Mouse (Mus musculus): ENCODE data around the gene Acot6.

DNA sequence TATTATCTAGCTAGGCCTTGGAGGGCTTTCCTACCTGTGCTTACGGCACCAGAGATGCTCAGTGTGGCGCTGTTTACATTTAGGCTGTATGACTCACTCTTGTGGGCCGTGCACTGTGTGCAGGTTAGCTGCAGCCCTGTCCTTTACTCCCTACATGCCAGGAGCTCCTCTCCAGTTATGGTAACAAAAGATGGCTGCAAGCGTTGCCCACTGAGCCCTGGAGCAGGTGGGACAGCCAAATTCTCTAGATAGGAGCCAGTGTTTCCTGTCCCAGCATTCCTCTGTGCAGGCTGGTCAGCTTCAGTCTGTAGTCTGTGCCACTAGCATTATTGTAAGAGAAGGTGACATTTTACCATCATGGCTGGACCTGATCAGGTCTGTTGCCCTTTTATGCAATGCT lies 40.8 kb downstream of the Acot6 start:
- no peak for TF ChIP-seq MEF2A (IDR thresholded peaks at IDR 0.05; ENCODE audit: borderline replicate concordance, low read depth, low read length)
- no peak for TF ChIP-seq POLR2A (IDR thresholded peaks at IDR 0.05; ENCODE audit: low read depth, low read length)
- no peak for TF ChIP-seq CTCF (conservative IDR thresholded peaks at IDR 0.05 in 1 of 2, IDR thresholded peaks at IDR 0.05 in 1 of 2; ENCODE audit: low read depth in 2 of 2, low read length in 2 of 2)
- no peak for TF ChIP-seq TCF12 (IDR thresholded peaks at IDR 0.05; ENCODE audit: low read depth, low read length)
- TF ChIP-seq ZC3H11A (IDR thresholded peaks at IDR 0.05; ENCODE audit: low read depth, low read length) = no peak
- no peak for TF ChIP-seq EP300 (IDR thresholded peaks at IDR 0.05; ENCODE audit: low read length)
- no peak for TF ChIP-seq POLR2AphosphoS2 (IDR thresholded peaks at IDR 0.05; ENCODE audit: low read depth, low read length)
- TF ChIP-seq SIN3A (IDR thresholded peaks at IDR 0.05; ENCODE audit: low read length) = no peak
- TF ChIP-seq UBTF (IDR thresholded peaks at IDR 0.05; ENCODE audit: low read depth, low read length) = no peak
- TF ChIP-seq PAX5 (IDR thresholded peaks at IDR 0.05; ENCODE audit: low read length) = no peak

Data from CH12.LX (cell line).